Mouse (Mus musculus): ENCODE measurements at regions not wholly inside any gene's neighbourhood (a gene's known extent, or its start where the extent isn't known, plus 50 kb on each side); places are given as distances from the start of the nearest gene placed in this dataset.

- DNase-seq (ENCODE audit: low read depth, low spot score): no peak
Measured at GRCm38 (mm10) chr5:77487837-77488827, 80.3 kb upstream of the Igfbp7 start.

DNA sequence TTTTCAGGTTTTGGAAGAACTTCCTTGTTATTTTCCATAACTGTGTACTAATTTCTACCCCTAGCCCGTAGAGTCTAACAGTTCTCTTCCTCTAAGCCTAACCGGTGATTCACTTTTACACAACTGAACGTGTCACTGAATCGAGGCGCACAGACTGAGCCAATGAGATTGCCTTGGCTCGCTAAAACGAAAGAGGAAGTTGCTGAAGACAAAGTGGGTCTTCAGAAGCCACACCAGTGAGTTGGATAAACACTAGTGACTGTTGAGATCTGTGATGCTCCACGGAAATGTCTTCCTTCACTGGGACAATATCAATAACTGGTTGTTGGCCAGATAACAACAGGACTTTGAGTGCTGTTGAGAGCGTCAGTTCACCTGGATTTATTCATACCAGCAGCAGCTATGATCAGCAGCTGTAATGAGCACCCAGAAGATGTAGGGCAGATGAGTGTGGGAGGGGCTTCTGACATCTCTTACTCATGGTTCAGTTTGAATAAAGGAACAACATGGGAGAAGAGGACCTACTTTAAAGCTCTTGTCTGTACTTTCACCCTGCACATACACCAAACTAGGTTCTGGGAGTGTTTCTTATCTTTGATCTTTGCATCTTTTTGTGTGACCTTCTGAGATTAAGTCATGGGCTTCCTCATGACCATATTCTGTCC, 75.3 kb upstream of the Igfbp7 start:
- DNase-seq (ENCODE audit: low read depth, low spot score): no peak

DNA sequence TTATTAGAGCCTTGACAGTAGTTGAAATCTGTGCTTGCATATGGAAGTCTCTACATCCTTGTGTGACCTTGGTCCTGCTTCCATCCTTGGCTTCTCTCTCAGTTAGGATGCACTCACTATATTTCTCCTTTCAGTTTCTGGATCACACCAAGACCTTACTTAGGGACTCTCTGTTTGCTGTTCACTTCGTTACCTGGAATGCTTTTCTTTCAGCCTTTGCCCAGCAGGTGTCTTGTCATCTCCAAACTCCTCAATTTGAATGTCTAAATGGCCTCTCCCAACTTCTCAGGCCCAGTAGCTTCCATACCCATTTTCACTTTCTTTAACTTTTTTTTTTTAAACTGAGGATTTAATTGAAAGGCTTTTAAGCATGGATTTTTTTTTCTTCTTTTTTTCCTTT, 74.0 kb upstream of the Igfbp7 start:
- DNase-seq (ENCODE audit: low read depth, low spot score): no peak

- DNase-seq (ENCODE audit: low read depth, low spot score): peak; percentile 66
Measured at GRCm38 (mm10) chr5:77477794-77478193, 70.0 kb upstream of the Igfbp7 start.

DNA sequence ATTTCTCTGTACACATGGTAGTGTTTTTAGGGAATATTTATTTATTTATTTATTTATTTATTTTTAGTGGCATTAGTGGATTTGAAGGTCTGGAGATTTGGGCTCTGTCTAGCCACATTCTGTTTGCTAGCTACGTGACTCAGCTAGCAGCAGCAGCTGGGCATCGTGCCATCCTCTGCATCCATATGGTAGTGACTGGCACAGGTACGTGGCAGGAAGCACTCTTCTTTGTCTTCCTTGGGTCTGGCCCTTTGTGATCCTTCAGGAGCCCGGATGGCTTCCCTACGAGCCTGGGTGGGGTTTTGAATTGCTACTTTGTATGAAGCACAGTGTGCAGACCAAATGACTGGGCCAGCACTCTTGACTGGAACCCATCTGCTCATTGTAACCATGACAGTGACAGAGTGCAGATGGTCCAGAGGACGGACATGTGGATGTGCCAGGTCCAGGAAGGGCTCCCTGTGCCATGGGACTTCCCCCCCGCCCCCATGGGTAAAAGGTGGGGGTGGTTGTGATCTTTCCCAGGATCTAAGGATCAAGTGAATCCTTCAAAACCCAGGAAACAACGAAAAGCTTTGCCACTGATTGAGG, 66.2 kb upstream of the Igfbp7 start:
- DNase-seq (ENCODE audit: low read depth, low spot score): peak; percentile 71

- no peak for DNase-seq (ENCODE audit: low read depth, low spot score)
Measured at GRCm38 (mm10) chr5:77469236-77469766, 61.5 kb upstream of the Igfbp7 start.

DNA sequence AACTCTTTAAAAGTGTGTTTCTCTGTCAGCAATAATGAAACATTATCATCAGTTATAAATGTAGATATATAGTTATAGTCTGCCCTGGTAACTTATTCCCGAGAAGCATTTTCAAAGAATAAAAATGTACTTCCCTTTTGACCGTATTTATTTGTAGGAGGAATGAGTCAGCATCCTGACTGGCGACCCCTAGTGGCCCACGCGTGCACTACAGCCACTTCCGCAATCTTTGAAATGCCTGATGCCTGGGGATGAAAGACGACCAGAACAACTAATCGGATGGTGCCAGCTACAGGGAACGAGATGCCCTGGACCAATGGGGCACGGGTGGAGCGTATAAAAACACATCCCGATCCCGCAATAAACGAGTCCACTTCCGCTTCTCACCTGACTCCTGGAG, 60.6 kb upstream of the Igfbp7 start:
- DNase-seq (ENCODE audit: low read depth, low spot score): peak; percentile 33

DNA sequence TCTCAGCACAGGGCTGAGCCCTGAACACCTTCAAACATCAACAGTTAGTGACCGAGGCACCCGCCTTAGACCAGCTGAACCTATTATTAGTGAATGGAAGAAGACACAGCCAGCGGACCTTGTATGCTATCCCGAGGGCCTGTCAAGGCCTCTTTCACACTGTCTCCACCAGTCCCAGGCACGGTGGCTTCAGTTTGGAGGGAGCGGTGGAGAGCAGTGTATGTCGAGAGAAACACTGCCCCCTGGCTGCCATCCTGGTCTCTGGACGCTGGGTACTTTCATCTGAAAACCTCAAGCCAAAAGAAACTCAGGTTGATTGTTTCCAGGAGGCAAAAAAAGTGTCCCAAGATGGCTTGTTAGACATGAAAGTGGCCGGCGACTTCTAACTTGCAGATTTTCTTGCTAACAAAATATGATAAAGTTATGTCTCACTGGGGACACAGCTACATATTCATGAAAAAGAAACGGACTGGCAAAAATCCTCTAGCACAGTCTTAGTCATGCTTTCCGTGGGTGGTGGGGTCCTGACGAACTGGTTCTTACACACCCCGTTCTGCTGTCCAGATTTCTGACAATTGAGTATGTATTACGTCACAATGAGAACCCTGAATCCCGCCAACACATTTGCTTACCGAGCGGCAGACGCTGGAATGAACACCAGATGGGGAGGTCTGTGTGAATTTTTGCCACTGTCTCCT, 57.2 kb upstream of the Igfbp7 start:
- DNase-seq (ENCODE audit: low read depth, low spot score): peak; percentile 41

DNA sequence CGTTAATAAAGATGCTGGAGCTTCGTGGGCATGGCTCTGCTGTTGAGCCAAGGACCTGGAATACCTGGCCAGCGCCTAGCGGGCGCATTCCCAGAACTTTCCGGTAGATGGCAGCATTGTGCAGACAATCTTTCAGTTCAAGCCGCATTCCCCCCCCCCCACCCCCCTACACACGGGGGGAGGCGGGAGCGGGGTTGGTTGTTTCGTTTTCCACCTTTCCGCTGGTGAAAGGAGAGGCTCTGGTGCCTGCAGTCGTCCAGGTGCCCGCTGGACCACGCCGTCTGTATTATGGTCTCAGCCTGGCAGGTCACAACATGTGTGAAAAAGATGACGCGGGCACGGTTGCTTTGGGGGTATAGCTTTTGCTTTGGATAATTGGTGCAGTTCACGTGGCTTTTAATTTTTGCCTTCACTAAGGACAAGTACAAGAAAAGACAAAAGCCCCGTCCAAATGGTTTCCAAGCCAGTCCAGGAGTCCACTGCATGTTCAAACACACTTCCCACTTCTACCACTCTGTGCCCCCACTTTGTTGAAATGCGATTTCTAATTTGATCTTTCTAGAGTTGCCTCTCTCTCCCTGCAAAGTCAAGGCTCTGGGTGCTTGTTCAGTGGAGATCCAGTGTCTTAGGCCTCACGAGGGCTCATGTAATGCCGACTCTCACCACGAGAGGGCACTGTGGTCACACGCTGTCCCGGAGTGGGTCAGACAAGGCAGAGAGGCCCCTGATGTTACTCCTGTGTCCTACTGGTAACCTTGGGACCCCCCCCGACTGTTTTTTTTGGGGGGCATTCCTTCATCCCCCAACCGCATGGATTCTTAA, 52.3 kb upstream of the Igfbp7 start:
- DNase-seq (ENCODE audit: low read depth, low spot score): peak; percentile 95

All from brain, adult 2 months (tissue).